Mouse (Mus musculus) frontal cortex, postnatal 36 days (tissue): ENCODE data around the gene Lta.
"Not testable (repeated sequence)": the region's sequence is repeated elsewhere in the genome, so short reads cannot be mapped to it uniquely, and the experiment has no call there.

ENCODE experiments used
- DNase-seq, 2 experiments: peaks; one replicate each; pipeline ENCODE4 v3.0.0; 2022; ENCODE audit warnings: low spot score in 2 of 2

The Lta gene

GRCm38 (mm10) chr17:35240384-35241304 is 35.5 kb upstream of the Lta start:
- no peak for DNase-seq

DNA sequence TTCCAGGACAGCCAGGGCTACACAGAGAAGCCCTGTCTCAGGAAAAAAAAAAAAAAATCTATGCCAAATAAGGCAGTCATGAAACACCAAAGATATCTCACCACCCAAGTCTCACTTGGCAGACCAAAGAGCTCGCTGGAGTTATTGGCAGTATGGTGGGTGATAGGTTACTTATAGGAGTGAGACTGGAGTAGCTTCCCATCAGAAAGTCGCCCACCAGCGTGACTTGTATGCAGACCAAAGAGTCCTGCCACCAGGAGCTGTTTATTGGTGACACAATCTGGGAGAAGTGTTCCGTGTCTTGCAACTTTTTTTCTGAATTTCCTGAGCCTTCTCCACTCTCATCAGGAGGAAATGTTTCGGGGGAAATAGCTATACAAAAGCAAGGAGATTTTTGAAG is 34.5 kb upstream of the Lta start:
- no peak for DNase-seq

DNA sequence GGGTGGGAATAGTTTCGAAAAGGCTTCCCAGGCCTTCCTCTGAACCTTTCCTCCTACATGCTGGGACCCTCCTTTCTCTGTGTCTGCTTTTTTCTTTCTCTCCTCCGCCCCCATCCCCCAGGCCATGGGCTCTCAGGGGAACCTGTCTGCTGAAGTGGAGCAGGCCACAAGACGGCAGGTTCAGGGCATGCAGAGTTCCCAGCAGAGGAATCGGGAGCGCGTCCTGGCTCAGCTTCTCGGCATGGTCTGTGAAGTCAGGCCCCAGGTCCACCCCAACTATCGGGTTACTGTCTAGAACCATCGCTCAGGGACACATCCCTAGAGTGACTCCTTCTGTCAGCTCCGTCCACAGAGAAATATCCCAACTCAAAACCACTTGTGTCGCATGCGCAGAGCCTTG is 32.4 kb upstream of the Lta start:
- DNase-seq = no peak

- no peak for DNase-seq
Measured at GRCm38 (mm10) chr17:35236996-35237395, 31.8 kb upstream of the Lta start.

DNA sequence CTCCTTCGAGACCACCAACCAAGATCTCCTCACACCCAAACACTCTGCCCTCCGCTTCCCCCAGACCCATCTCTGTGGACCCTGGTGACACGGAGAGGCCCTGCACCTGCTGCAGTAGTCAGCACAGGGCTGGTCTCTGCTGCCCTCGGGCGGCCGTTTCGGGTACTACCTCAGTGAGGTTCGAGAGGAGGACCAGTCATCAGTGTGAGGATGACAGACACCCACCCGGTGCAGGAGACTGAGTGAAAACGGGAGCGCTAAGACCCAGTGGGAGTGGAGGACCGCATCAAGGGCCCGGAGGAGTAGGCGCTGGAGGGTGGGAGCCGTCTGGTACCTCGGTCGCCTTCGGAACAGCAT is 31.2 kb upstream of the Lta start:
- peak; percentile 99 to 100 for DNase-seq

- peak; percentile 89 to 94 for DNase-seq
Measured at GRCm38 (mm10) chr17:35235614-35236389, 30.7 kb upstream of the Lta start, which contains the start of gene Nfkbil1. TSS of gene Nfkbil1 (minus strand) at chr17:35235792.

DNA sequence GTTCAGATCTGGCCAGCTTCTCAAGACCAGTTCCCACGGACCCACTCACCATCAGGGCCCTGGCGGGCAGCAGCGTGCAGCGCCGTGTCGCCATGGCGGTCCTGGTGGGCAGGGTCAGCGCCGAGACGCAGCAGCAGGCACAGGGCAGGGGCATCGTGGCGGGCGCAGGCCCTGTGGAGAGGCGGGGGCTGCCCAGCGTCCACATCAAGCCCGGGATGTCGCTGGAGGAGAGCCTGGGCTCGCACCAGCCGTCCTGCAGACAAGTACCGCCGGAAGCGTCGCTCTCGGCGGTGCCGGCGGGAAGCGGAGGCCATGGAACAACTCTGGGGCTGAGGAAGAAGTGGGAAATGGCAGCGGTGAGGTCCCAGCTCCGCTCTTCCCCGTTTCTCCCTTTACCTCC is 29.8 kb upstream of the Lta start:
- no peak for DNase-seq

- not testable (repeated sequence) for DNase-seq
Measured at GRCm38 (mm10) chr17:35234090-35234489, 28.9 kb upstream of the Lta start.

- no peak for DNase-seq
Measured at GRCm38 (mm10) chr17:35233114-35233980, 28.2 kb upstream of the Lta start, which contains the start of gene Atp6v1g2. TSS of gene Atp6v1g2 (plus strand) at chr17:35233660.

GRCm38 (mm10) chr17:35232659-35233058 is 27.5 kb upstream of the Lta start:
- DNase-seq = no peak

- peak; percentile 81 to 87 for DNase-seq
Measured at GRCm38 (mm10) chr17:35232043-35232442, 26.9 kb upstream of the Lta start.

DNA sequence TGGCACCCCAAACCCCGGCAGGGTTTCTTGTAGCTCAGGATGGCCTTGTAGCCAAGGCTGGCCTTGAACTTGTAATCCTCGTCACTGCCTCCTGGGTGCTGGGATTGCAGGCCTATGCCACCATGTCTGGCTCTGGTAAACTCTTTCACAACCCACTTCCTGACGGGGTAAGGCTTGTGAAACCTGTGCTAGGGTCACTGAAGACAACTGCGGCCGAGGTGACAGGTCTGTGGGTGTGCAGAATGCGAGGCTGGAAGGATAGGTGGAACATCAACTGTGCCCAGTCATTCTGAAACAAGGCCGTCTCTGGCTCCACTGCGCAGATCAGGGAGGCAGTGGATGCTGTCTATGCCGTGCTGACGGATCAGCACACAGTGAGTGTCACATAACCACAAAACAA is 25.9 kb upstream of the Lta start:
- DNase-seq = no peak

GRCm38 (mm10) chr17:35226561-35227046 is 21.5 kb upstream of the Lta start:
- DNase-seq = no peak

DNA sequence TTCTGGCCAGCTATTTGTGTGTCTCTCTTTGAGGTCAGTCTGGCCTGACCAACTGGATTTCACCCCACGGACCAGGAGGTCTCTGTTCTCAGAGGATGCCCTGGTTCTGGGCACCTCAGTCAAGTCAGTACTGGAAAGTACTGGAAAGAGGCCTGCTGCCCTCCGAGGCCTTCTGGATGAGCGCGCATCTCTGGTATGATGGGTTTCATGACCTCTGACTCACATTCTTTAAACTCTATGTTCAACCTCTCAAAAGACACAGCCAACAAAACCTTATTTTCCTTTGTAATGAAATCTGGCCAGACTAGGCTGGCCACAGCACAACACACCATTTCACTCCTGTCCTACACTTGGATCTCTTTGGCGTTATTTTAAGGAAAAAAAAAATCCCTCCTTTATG is 20.3 kb upstream of the Lta start:
- no peak for DNase-seq

DNA sequence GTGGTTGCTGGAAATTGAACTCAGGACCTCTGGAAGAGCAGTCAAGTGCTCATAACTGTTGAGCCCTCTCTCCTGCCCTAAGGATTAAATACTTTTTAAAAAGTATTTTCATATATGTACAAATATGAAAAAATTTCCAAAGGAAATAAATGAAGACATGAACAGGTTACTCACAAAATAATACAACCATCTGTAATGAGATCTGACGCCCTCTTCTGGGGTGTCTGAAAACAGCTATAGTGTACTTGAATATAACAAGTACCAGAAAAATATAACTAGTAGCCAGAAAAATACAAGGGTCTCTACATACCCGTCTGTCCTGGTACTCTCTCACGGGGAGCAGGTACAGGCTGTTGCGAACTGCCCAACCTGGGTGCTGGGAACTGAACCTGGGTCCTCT is 19.5 kb upstream of the Lta start:
- no peak for DNase-seq

DNA sequence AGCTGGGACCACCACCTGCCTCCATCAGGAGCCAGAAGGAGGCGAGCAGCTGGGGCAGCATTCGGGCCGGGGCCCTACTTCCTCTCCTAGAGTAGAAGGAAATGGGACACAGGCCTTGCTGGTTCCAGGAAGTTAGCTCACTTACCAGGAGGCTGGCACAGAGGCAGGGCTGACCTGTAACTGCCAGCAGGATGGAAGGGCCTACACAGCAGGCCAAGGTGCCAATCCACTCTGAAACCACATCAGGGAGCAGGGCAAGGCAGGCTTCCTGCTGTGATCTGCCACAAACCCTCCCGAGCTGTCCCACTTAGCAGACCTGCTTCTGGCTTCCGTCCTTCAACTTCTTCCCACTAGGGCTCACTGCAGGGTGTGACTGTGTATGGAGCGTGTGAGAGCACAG is 17.1 kb upstream of the Lta start:
- DNase-seq = no peak

DNA sequence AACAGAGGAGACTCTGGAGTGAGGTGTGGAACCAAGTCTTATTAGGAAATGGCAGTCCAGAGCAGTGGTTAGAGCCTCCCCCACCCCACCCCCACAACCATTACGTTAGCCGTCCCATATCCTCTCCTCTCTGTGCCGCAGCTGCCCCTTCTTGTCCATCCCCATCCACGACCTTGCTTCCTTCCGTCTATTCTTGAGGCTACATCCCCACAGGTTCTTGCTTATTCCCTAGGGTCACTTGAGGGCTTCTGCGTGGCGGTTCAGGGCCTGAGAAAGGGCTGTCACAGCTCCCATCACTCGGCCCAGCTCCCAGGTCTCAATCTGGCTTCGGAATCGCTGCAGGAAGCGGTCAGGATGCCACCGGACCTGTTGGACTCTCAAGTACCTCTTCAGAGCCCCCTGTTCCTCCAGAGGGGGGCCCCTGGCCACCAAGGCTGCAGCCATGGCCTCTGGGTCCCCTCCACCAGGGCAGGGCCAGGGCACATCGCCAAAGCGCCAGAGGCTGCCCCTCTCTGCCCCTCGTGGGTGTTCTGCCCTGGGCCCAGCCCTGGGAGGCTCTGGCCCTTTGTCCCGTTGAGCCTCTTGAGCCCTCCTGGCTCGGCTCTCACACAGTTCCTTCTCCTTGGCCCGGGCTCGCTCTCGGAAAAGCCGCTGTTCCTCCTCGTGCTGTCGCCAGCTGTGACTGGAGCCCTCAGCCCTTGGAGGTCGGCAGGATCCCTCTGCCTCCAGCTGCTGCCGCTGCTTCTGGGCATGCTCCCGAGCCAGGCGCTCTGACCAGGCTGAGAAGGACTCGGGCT is 15.2 kb upstream of the Lta start, which contains the start of gene Gm16181:
Gm16181 (plus strand) TSS at position 679 of the 797 bp plus-strand sequence.
- no peak for DNase-seq

DNA sequence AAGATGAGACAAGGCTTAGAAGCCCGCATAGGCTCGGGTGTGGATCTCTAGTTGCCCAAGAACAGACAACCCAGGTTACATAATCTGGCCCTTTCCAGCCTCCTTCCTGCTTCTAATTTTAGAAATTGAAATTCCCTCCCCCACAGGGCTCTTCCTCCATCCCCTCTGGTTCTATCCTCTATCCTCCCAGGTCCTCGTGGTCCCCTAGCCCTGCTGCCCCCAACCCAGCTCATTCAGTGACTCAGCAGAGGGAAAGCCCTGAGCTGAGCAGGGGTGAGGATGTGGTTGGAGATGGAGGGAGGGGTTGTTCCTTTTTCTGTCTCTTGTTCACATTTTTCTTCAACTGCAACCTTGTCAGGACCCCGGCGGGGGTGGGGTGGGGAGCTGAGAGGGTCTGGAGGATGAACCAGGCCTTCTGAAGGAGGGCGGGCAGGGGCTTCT is 14.5 kb upstream of the Lta start:
- DNase-seq = no peak

- no peak for DNase-seq
Measured at GRCm38 (mm10) chr17:35218516-35219193, 13.5 kb upstream of the Lta start.

DNA sequence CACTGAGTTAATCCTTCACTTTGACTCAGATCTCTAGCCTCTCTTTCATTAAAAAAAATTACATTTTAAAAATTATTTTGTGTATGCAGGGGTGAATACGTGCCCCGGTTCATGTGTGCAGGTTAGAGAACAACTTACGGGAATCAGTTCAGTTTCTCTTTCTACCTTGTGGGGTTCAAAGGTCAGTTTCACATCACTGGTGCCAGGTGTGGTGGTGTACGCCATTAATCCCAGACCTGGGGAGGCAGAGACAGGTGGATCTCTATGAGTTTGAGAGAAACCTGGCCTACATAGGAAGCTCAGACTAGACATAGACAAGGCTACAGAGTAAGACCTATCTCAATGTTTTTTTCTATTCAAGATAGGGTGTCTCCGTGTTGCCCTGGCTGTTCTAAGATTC is 7.9 kb upstream of the Lta start:
- DNase-seq = no peak
